Mouse (Mus musculus): ENCODE results near the gene Dnajb13. TPM values are rescaled to one million over a fixed set of nuclear protein-coding genes. Genes with fewer than 3 reads are reported as not detected.

Dnajb13 gene
- total and polyA plus RNA-seq, 3 experiments, result 2.0 to 3.6 TPM; not detected in 1

- H3K9ac ChIP-seq (ENCODE audit: control insufficient read depth, low read depth, low read length, poor library complexity, severe bottlenecking), result peak overlapping the region; percentile 14; the same call in 1 of the 2 replicates
- H3K4me3 ChIP-seq (ENCODE audit: control insufficient read depth in 1 of 2, insufficient read depth in 1 of 2, low read depth in 2 of 2, low read length in 2 of 2), result peak overlapping the region; percentile 21 to 40; a peak in 3 of 4 replicates
- H3K36me3 ChIP-seq (ENCODE audit: control insufficient read depth in 1 of 2, insufficient read depth in 2 of 2, low read length in 2 of 2), result peaks cover 0 to 8% of the 10 kb centered on the region in 2 experiments; a peak in 2 of 4 replicates
- no peak for TF ChIP-seq USF2 (IDR thresholded peaks at IDR 0.05; ENCODE audit: borderline replicate concordance in 1 of 2, insufficient read depth in 1 of 2, low read depth in 1 of 2, low read length in 2 of 2)
- TF ChIP-seq ETS1 (IDR thresholded peaks at IDR 0.05; ENCODE audit: low read depth, low read length), result 0 out of 2 replicates have a peak, but pooled peaks have one; percentile 15
- no peak for TF ChIP-seq CHD2 (IDR thresholded peaks at IDR 0.05; ENCODE audit: low read length)
- TF ChIP-seq RCOR1 (IDR thresholded peaks at IDR 0.05; ENCODE audit: low read depth, low read length), result no peak
- peak in 1 of 2 experiments; percentile 49; a peak in 1 of 4 replicates for TF ChIP-seq EP300 (IDR thresholded peaks at IDR 0.05; ENCODE audit: low read depth in 1 of 2, low read length in 2 of 2)
- TF ChIP-seq ZNF384 (IDR thresholded peaks at IDR 0.05; ENCODE audit: low read depth, low read length), result 0 out of 2 replicates have a peak, but pooled peaks have one; percentile 12
- no peak for TF ChIP-seq MAFK (IDR thresholded peaks at IDR 0.05; ENCODE audit: borderline replicate concordance, low read depth, low read length)
- TF ChIP-seq BHLHE40 (IDR thresholded peaks at IDR 0.05; ENCODE audit: borderline replicate concordance, low read depth, low read length), result no peak
- no peak for TF ChIP-seq JUND (IDR thresholded peaks at IDR 0.05; ENCODE audit: low read depth, low read length)
- H3K4me1 ChIP-seq (ENCODE audit: control insufficient read depth in 1 of 2, insufficient read depth in 2 of 2, low read length in 2 of 2), result peaks cover 3 to 22% of the 10 kb centered on the region in 2 experiments
- H3K79me2 ChIP-seq (ENCODE audit: control insufficient read depth, insufficient read depth, low read length, poor library complexity), result peaks cover 2% of the 10 kb centered on the region
- H3K27me3 ChIP-seq (ENCODE audit: control insufficient read depth in 1 of 2, insufficient read depth in 2 of 2, low read length in 2 of 2), result no peaks in the 10 kb centered on the region
- H3K9me3 ChIP-seq (replicated peaks; ENCODE audit: insufficient read depth, low read length), result no peaks in the 10 kb centered on the region
- H3K27ac ChIP-seq (ENCODE audit: control insufficient read depth, low read depth, low read length), result 0 out of 2 replicates have a peak overlapping the region, but pooled peaks have one; percentile 12
- DNase-seq (ENCODE audit: low read depth, low spot score), result peak; percentile 86
These were observed 19.5 kb upstream of the Dnajb13 start for GRCm38 (mm10) chr7:100534216-100534615.

- Histone ChIP-seq H3K9ac (ENCODE audit: control insufficient read depth, low read depth, low read length, poor library complexity, severe bottlenecking) (no peak overlapping the region), H3K9me3 (replicated peaks; ENCODE audit: insufficient read depth, low read length) (no peaks in the 10 kb centered on the region), H3K27ac (ENCODE audit: control insufficient read depth, low read depth, low read length) (no peak overlapping the region), H3K4me3 (ENCODE audit: control insufficient read depth in 1 of 2, insufficient read depth in 1 of 2, low read depth in 2 of 2, low read length in 2 of 2) (no peak overlapping the region), H3K27me3 (ENCODE audit: control insufficient read depth in 1 of 2, insufficient read depth in 2 of 2, low read length in 2 of 2) (no peaks in the 10 kb centered on the region), H3K36me3 (ENCODE audit: control insufficient read depth in 1 of 2, insufficient read depth in 2 of 2, low read length in 2 of 2) (peaks cover 0 to 8% of the 10 kb centered on the region in 2 experiments; a peak in 2 of 4 replicates), H3K4me1 (ENCODE audit: control insufficient read depth in 1 of 2, insufficient read depth in 2 of 2, low read length in 2 of 2) (peaks cover 3 to 22% of the 10 kb centered on the region in 2 experiments), H3K79me2 (ENCODE audit: control insufficient read depth, insufficient read depth, low read length, poor library complexity) (peaks cover 2% of the 10 kb centered on the region)
- DNase-seq (ENCODE audit: low read depth, low spot score), result no peak
- TF ChIP-seq BHLHE40 (IDR thresholded peaks at IDR 0.05; ENCODE audit: borderline replicate concordance, low read depth, low read length), result no peak
- TF ChIP-seq TAL1 (IDR thresholded peaks at IDR 0.05; ENCODE audit: low read length), result no peak
- no peak for TF ChIP-seq CHD1 (IDR thresholded peaks at IDR 0.05; ENCODE audit: low read depth, low read length)
- no peak for TF ChIP-seq MXI1 (IDR thresholded peaks at IDR 0.05; ENCODE audit: low read depth, low read length)
- no peak for TF ChIP-seq TBP (IDR thresholded peaks at IDR 0.05; ENCODE audit: low read depth, low read length)
- no peak for TF ChIP-seq GABPA (IDR thresholded peaks at IDR 0.05; ENCODE audit: low read depth, low read length)
- no peak for TF ChIP-seq JUND (IDR thresholded peaks at IDR 0.05; ENCODE audit: low read depth, low read length)
- no peak for TF ChIP-seq SMC3 (IDR thresholded peaks at IDR 0.05; ENCODE audit: low read depth, low read length)
- no peak for TF ChIP-seq HCFC1 (IDR thresholded peaks at IDR 0.05; ENCODE audit: low read depth, low read length)
- no peak for TF ChIP-seq MAZ (IDR thresholded peaks at IDR 0.05; ENCODE audit: low read depth, low read length)
- TF ChIP-seq KAT2A (conservative IDR thresholded peaks at IDR 0.05; ENCODE audit: low read depth, low read length), result no peak
- TF ChIP-seq ZKSCAN1 (IDR thresholded peaks at IDR 0.05; ENCODE audit: low read depth, low read length), result no peak
- TF ChIP-seq ETS1 (IDR thresholded peaks at IDR 0.05; ENCODE audit: low read depth, low read length), result no peak
- no peak for TF ChIP-seq USF2 (IDR thresholded peaks at IDR 0.05; ENCODE audit: borderline replicate concordance in 1 of 2, insufficient read depth in 1 of 2, low read depth in 1 of 2, low read length in 2 of 2)
These were observed 18.7 kb upstream of the Dnajb13 start for GRCm38 (mm10) chr7:100533503-100533902.

Data from MEL (cell line).